Mouse (Mus musculus) heart, embryonic 11.5 days (tissue): Measurements from ENCODE around the gene Trp53bp2. TPM values are rescaled to one million over a fixed set of nuclear protein-coding genes. Genes with fewer than 3 reads are reported as not detected.

Experiments
- polyA plus RNA-seq: library from polyadenylated mRNA; unstranded; fragments of >200 nt; fragmentation: Nextera tagmentation; extraction: Ambion mirVana; gene quantifications from 2 replicates; pipeline ENCODE4 v1.2.1, GENCODE M21; 2014

Trp53bp2 gene
- polyA plus RNA-seq, 1 experiment from 2014 or later, result 16.3 TPM

Other genes starting within 250 kb of the Trp53bp2 start
- gene Vmn1r1, start 244.7 kb upstream of the Trp53bp2 start, polyA plus RNA-seq, result not detected in 2 replicates
- gene Degs1, start 126.4 kb upstream of the Trp53bp2 start, polyA plus RNA-seq, result 157 and 171 TPM in 2 replicates
- gene Fbxo28, start 67.5 kb upstream of the Trp53bp2 start, polyA plus RNA-seq, result 16.0 and 18.3 TPM in 2 replicates
- gene Capn2, start 108.4 kb downstream of the Trp53bp2 start, polyA plus RNA-seq, result 68.1 and 83.7 TPM in 2 replicates
- not detected in 2 replicates for gene Capn8, start 155.8 kb downstream of the Trp53bp2 start, polyA plus RNA-seq